Mouse (Mus musculus) spleen, adult 2 months (tissue): ENCODE measurements around the gene Rab30. TPM values are rescaled to one million over a fixed set of nuclear protein-coding genes. Genes with fewer than 3 reads are reported as not detected.

Source experiments
- DNase-seq, 2 experiments: peaks; one replicate each; pipeline versions ENCODE4 v3.0.0 to v3.0.0-alpha.2; 2012 to 2021; ENCODE audit warnings: low spot score in 2 of 2, low read depth in 1 of 2
- H3K27ac ChIP-seq: fragments of 200-500 bp; 2 replicates; pipeline ENCODE4 v1.5.1; 2012; ENCODE audit warnings: low read length, inconsistent platforms; ENCODE audit not compliant: insufficient read depth
- H3K27me3 ChIP-seq: fragments of 200-500 bp; 2 replicates; pipeline ENCODE4 v1.6.1; 2012; ENCODE audit warnings: mild to moderate bottlenecking, moderate library complexity, low read length, inconsistent platforms; ENCODE audit not compliant: control insufficient read depth, insufficient read depth
- H3K36me3 ChIP-seq: fragments of 200-500 bp; 2 replicates; pipeline ENCODE4 v1.6.1; 2012; ENCODE audit warnings: mild to moderate bottlenecking, low read length, inconsistent platforms; ENCODE audit not compliant: control insufficient read depth, insufficient read depth
- H3K4me1 ChIP-seq: fragments of 200-500 bp; 2 replicates; pipeline ENCODE4 v1.6.1; 2011; ENCODE audit warnings: inconsistent platforms; ENCODE audit not compliant: control insufficient read depth, insufficient read depth, insufficient read length
- H3K4me3 ChIP-seq: fragments of 200-500 bp; 2 replicates; pipeline ENCODE4 v1.5.1; 2011; ENCODE audit warnings: mild to moderate bottlenecking, inconsistent platforms; ENCODE audit not compliant: insufficient read depth, insufficient read length; ENCODE audit errors: extremely low read depth
- CTCF ChIP-seq: fragments of 200-500 bp; IDR thresholded peaks from 2 replicates; pipeline ENCODE4 v1.5.1; 2011; ENCODE audit warnings: mild to moderate bottlenecking, inconsistent platforms; ENCODE audit not compliant: insufficient read depth, insufficient read length, insufficient replicate concordance; ENCODE audit errors: extremely low read depth
- POLR2A ChIP-seq: fragments of 200-500 bp; IDR thresholded peaks from 2 replicates; pipeline ENCODE4 v1.6.1; 2011; ENCODE audit warnings: low read depth, low read length, inconsistent platforms
- WGBS: fragments of 180-500 bp; shearing (Covaris S2); methylation state at CpG from one replicate; pipeline ENCODE4 v1.1.7; 2018; 5-methylcytosine and 5-hydroxymethylcytosine counted together
- polyA plus RNA-seq: library from polyadenylated mRNA; depleted of rRNA; stranded (reverse); fragments of >200 nt; gene quantifications from 2 replicates; pipeline ENCODE4 v1.2.3, GENCODE M21; 2012

Rab30 gene
- polyA plus RNA-seq, 1 experiment = 4.2 TPM

GRCm38 (mm10) chr7:92878575-92879285 lies 137.3 kb downstream of the Rab30 start:
- peak overlapping the region; percentile 75 for H3K27ac ChIP-seq
- DNase-seq = peak; percentile 53 to 65
- peak overlapping the region; percentile 33; the same call in 1 of the 2 replicates for H3K4me3 ChIP-seq
- H3K36me3 ChIP-seq = no peaks in the 10 kb centered on the region; the same call in 1 of the 2 replicates
- TF ChIP-seq CTCF (no peak), POLR2A (no peak; the same call in 1 of the 2 replicates)
- WGBS = 26% methylated on average over 7 of the region's 7 CpGs
- no peaks in the 10 kb centered on the region for H3K27me3 ChIP-seq
- H3K4me1 ChIP-seq = peaks cover 6% of the 10 kb centered on the region

- TF ChIP-seq CTCF (no peak), POLR2A (no peak)
- DNase-seq = no peak
- Histone ChIP-seq H3K27ac (no peak overlapping the region), H3K27me3 (no peaks in the 10 kb centered on the region), H3K4me1 (peaks cover 11% of the 10 kb centered on the region), H3K36me3 (peaks cover 5% of the 10 kb centered on the region), H3K4me3 (no peak overlapping the region)
- 63% methylated on average over 9 of the region's 9 CpGs for WGBS
Observed at GRCm38 (mm10) chr7:92883850-92884716, 142.7 kb downstream of the Rab30 start.

- Histone ChIP-seq H3K27me3 (no peaks in the 10 kb centered on the region), H3K4me3 (no peak overlapping the region), H3K4me1 (0 out of 2 replicates have a peak, but pooled peaks cover 5% of the 10 kb centered on the region), H3K27ac (no peak overlapping the region), H3K36me3 (peaks cover 5% of the 10 kb centered on the region)
- 86% methylated on average over 6 of the region's 6 CpGs for WGBS
- TF ChIP-seq POLR2A (no peak), CTCF (no peak)
- no peak for DNase-seq
Observed at GRCm38 (mm10) chr7:92884998-92885660, 143.7 kb downstream of the Rab30 start.

GRCm38 (mm10) chr7:92886801-92887200 lies 145.4 kb downstream of the Rab30 start:
- Histone ChIP-seq H3K4me1 (0 out of 2 replicates have a peak, but pooled peaks cover 5% of the 10 kb centered on the region), H3K4me3 (no peak overlapping the region), H3K36me3 (peaks cover 5% of the 10 kb centered on the region), H3K27me3 (no peaks in the 10 kb centered on the region), H3K27ac (no peak overlapping the region)
- WGBS = 88% methylated on average over 7 of the region's 7 CpGs
- TF ChIP-seq CTCF (no peak), POLR2A (no peak)
- DNase-seq = no peak

- Histone ChIP-seq H3K27me3 (no peaks in the 10 kb centered on the region), H3K36me3 (peaks cover 5% of the 10 kb centered on the region), H3K4me1 (0 out of 2 replicates have a peak, but pooled peaks cover 5% of the 10 kb centered on the region), H3K27ac (no peak overlapping the region), H3K4me3 (no peak overlapping the region)
- WGBS = 97% methylated on average over 5 of the region's 5 CpGs
- no peak for DNase-seq
- TF ChIP-seq CTCF = no peak
- no peak for TF ChIP-seq POLR2A
Observed at GRCm38 (mm10) chr7:92887230-92887629, 145.8 kb downstream of the Rab30 start.

GRCm38 (mm10) chr7:92890211-92890610 lies 148.8 kb downstream of the Rab30 start:
- WGBS = 77% methylated on average over 1 of the region's 1 CpGs
- DNase-seq = no peak
- Histone ChIP-seq H3K36me3 (peaks cover 7% of the 10 kb centered on the region; the same call in 1 of the 2 replicates), H3K27me3 (no peaks in the 10 kb centered on the region), H3K4me3 (no peak overlapping the region), H3K4me1 (no peaks in the 10 kb centered on the region), H3K27ac (no peak overlapping the region)
- TF ChIP-seq CTCF (no peak), POLR2A (no peak)
